Comparison of ENCODE assay signal across 21 mouse cellular contexts in genomic region chr1:153345002-153345401, GRCm38 (mm10). TPM values are rescaled to one million over a fixed set of nuclear protein-coding genes. Genes with fewer than 3 reads are reported as not detected.
DNase-seq lines count a peak whose midpoint lies in the region; TF ChIP-seq lines count a peak whose summit lies in the region.
"Had no signal": no experiment of that assay in that cellular context is flagged by ENCODE, and none has a peak within 500 bp of the region (broad histone marks: within the 10 kb centered on the region; RNA-seq: fewer than 3 reads in every experiment).

No protein-coding gene starts in this region.

- no peaks in the 10 kb centered on the region for H3K27me3 ChIP-seq in heart, embryonic 10.5 days (ENCODE audit: insufficient read depth, poor library complexity, severe bottlenecking)
- H3K27me3 ChIP-seq in testis, adult 2 months (ENCODE audit: control insufficient read depth, insufficient read depth, low read length), result no peaks in the 10 kb centered on the region
- H3K27me3 ChIP-seq: CH12.LX; embryonic facial prominence, embryonic 12.5 days; embryonic facial prominence, embryonic 15.5 days; heart, embryonic 13.5 days; hindbrain, embryonic 12.5 days; hindbrain, embryonic 15.5 days; intestine, embryonic 15.5 days; Patski had no signal

- H3K4me3 ChIP-seq in heart, embryonic 10.5 days, result no peak overlapping the region
- H3K4me3 ChIP-seq in testis, adult 2 months (ENCODE audit: control insufficient read depth, low read depth, low read length), result peak overlapping the region; percentile 26; the same call in 1 of the 2 replicates
- H3K4me3 ChIP-seq: embryonic facial prominence, embryonic 12.5 days; embryonic facial prominence, embryonic 15.5 days; intestine, embryonic 15.5 days had no signal

- H3K36me3 ChIP-seq in heart, embryonic 10.5 days, result no peaks in the 10 kb centered on the region
- H3K36me3 ChIP-seq in testis, adult 2 months (ENCODE audit: control insufficient read depth, insufficient read depth, low read length), result no peaks in the 10 kb centered on the region
- H3K36me3 ChIP-seq: embryonic facial prominence, embryonic 12.5 days; embryonic facial prominence, embryonic 15.5 days; G1E; heart, embryonic 13.5 days; hindbrain, embryonic 12.5 days; hindbrain, embryonic 15.5 days; intestine, embryonic 15.5 days had no signal

- H3K9me3 ChIP-seq in heart, embryonic 10.5 days, result no peaks in the 10 kb centered on the region
- H3K9me3 ChIP-seq: embryonic facial prominence, embryonic 12.5 days; embryonic facial prominence, embryonic 15.5 days; G1E; heart, embryonic 13.5 days; hindbrain, embryonic 12.5 days; hindbrain, embryonic 15.5 days; intestine, embryonic 15.5 days had no signal

- peak; percentile 11 for DNase-seq in heart, embryonic 10.5 days (ENCODE audit: low spot score)
- DNase-seq in heart, adult 8-10 months (ENCODE audit: low spot score), result no peak
- no peak for DNase-seq in testis, postnatal 14 days (ENCODE audit: low spot score)
- peak; percentile 50 for DNase-seq in induced T-regulatory cell, adult 2 months (ENCODE audit: low read depth)
- no peak for DNase-seq in c-Kit-positive CD71-positive TER-119-positive erythroid progenitor cells, embryonic 14.5 days (ENCODE audit: low spot score)
- DNase-seq: adrenal gland, postnatal 10 days; adrenal gland, postnatal 36 days; cerebellum, adult 11 months; forebrain, postnatal 0 days; gastrocnemius, postnatal 36 days; heart, postnatal 14 days had no signal

- WGBS in heart, embryonic 10.5 days, result 85% methylated on average over 2 of the region's 2 CpGs

- TF ChIP-seq CTCF in testis, adult 2 months (IDR thresholded peaks at IDR 0.05; ENCODE audit: control insufficient read depth, insufficient read depth, insufficient replicate concordance, low read depth, low read length), result no peak

- H3K27ac ChIP-seq in heart, embryonic 10.5 days, result no peak overlapping the region
- H3K27ac ChIP-seq in testis, adult 2 months (ENCODE audit: control insufficient read depth, insufficient read depth, low read depth, low read length), result no peak overlapping the region
- H3K27ac ChIP-seq: embryonic facial prominence, embryonic 12.5 days; embryonic facial prominence, embryonic 15.5 days; heart, embryonic 13.5 days; hindbrain, embryonic 12.5 days; hindbrain, embryonic 15.5 days; intestine, embryonic 15.5 days had no signal

- no peak for TF ChIP-seq POLR2A in testis, adult 2 months (IDR thresholded peaks at IDR 0.05; ENCODE audit: control insufficient read depth, low read depth, low read length)

- H3K4me1 ChIP-seq in heart, embryonic 10.5 days, result no peaks in the 10 kb centered on the region
- H3K4me1 ChIP-seq in testis, adult 2 months (ENCODE audit: control insufficient read depth, insufficient read depth, low read length), result peaks cover 3% of the 10 kb centered on the region
- H3K4me1 ChIP-seq: embryonic facial prominence, embryonic 12.5 days; embryonic facial prominence, embryonic 15.5 days; heart, embryonic 13.5 days; hindbrain, embryonic 12.5 days; hindbrain, embryonic 15.5 days; intestine, embryonic 15.5 days had no signal

RNA-seq across cellular contexts. Expression of gene Lamc1, which starts 12.4 kb away (rescaled TPM):
- 62.6 and 85.3 TPM in 2 replicates for polyA plus RNA-seq in heart, embryonic 10.5 days (2016; fragmentation: Nextera tagmentation; extraction: Ambion mirVana)
- 100 to 1,000 TPM in 2 of 4 experiments, 10 to 100 TPM in 2; 83.2 to 109 (median 98.8) TPM for total RNA-seq in heart, adult 8-10 months (2022)
- polyA plus RNA-seq in testis, adult 2 months (2012; rRNA removed), result 6.2 and 7.2 TPM in 2 replicates

Comparison
In these comparisons a context has a peak if more than half of its experiments do, and no peak if none do; other contexts are left out.
1. DNase-seq: peak in heart, embryonic 10.5 days (single experiment) and induced T-regulatory cell, adult 2 months (single experiment); none in heart, adult 8-10 months (single experiment), testis, postnatal 14 days (single experiment) and c-Kit-positive CD71-positive TER-119-positive erythroid progenitor cells, embryonic 14.5 days (single experiment).